Mouse (Mus musculus): Measurements from ENCODE around the gene Micall1.

The Micall1 gene

DNA sequence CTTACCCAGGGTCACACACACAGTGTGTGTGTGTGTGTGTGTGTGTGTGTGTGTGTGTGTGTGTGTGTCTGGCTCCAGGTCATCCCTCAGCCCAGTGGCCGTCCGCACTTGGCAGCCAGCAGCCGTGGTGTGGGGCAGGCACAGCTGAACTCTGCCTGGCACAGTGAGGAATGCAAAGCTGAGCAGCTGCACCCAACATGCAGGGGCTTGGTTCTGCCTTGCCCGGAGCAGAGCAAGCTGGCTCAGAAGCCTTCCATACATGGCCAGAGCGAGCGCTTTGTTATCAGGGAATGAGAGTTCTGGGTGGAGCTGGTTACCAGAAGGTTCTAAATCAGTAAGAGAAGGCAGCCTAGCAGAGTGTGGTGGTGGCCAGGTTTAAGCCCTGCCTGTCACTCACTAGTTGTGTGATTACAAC, 11.1 kb upstream of the Micall1 start:
- peak; percentile 87 for DNase-seq

DNA sequence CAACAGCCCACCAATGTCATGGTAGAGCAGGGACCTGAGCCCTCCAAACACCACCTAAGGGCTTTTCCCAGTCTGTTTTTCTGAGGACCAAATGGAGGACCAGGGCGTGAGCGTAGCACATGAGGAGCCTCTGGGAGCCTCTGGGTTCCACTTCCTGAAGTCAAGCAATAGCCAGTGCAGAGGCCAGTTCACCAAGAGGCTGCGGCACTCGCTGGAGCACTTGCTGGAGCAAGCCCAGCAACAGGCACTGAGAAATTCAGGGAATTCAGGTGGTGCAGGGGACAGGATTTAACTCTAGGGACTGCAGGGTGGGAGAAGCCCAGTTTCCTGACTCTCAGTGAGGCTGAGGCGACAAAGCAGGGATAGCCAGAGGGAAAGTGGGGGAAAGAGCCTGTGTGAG, 10.5 kb upstream of the Micall1 start:
- DNase-seq = no peak

DNA sequence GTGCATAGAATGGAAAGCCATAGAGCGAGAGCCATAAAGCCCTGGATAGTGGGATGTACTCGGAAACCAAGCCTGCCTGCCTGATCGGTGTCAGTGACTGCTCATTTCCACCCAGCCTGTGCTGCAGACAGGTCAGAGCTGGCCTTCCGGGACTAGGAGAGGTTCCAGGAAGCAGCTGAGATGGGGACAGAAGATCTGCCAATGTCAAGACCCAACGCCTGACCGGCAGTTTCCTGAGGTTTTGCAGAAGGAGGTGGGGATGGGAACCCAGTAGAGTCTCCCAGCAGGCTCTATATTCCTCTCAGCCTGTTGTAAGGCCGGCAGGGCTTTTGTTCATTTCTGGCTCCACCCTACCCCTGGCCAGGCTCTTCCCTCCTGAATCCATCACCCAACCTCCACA, 9.8 kb upstream of the Micall1 start:
- no peak for DNase-seq

DNA sequence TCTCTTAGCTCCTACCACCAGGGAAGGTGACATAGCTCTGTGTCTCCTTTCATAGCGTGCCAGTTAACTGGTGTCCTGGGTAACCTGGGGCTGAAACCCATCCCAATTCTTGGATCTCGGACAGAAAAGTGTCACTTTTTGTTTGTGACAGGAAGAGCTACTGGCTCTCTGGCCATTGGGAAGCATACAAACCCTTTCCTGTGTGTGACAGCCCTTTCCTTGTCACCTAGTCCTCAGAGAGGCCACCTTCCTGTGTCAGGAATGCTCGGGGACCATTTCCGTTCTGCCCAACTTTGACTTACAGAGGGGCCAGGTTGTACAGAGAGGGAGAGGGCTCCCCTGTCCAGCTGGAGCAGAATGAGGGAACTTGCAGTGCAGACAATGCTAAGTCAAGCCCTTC, 9.2 kb upstream of the Micall1 start:
- no peak for DNase-seq

DNA sequence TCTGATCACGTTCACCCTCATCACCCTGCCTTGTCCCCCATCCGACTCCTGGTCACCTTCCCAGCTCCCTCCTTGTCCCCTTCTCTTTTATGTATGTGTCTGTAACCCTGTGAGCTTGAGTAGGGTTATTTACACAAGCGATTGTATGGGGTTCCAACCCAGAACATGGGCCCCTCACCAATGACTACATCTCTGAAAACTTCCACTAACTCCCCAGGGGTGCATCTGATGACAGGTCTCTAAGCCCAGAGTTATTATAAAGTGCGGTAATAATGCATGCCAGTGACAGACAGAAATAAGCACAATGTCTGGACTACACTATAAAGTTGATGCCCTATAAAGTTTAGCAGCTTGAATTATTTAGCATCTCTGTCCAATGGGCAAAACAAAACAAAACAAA, 8.3 kb upstream of the Micall1 start:
- DNase-seq = no peak

DNA sequence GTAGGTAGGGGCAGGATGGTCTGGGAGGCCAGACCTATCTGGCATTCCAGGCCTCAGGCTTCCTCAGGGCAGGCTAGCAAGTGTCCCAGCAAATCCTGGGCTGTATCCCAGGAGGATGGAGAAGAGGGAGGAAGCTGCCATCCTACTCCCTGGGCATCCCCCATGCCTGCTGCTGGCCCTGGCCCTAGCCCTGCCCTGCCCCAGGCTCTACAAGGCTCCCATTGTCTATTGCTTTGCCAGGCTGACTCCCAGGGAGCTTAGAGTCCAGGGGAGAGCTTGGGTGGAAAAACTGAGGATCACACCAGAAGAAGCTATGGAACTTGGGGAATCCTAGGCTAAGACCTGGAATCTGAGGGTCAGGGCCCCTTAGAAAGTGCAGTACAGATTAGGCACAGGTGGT, 7.2 kb upstream of the Micall1 start:
- peak; percentile 51 for DNase-seq

DNA sequence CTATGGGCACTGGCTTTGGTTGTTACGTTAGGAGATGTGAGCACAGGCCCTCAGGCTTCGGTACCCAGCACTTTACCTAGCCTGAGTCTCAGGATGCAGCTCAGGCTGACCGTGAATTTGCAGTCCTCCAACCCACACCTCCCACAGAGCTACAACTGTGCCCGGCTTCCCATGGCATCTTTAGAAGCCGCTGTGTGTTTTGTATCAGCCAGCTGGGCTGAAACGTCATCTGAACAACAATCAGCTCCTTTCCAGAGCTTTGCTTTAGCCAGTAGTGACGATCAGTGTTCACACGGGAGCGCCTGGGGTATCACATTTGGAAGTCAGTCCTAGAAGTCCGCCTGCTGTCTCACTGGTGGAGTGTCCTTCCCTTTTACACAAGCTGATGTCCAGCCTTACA, 5.4 kb upstream of the Micall1 start:
- DNase-seq = peak; percentile 52

DNA sequence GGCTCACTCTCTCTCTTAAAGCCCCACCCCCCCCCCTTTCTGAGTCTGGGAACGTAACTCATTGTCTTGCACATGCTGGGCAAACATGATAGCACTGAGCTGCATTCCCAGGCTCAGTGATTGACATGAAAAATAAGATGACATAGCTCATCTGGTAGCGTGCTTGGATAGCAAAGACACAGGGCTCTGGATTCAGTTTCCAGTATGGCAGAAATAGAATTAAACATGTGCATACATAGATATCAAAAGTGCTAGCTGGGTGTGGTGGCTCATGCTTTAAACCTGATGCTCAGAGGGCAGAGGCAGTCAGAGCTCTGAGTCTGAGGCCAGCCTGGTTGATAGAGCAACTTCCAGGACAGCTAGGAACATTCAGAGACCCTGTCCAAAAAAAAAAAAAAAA, 2.9 kb upstream of the Micall1 start:
- DNase-seq = no peak

DNA sequence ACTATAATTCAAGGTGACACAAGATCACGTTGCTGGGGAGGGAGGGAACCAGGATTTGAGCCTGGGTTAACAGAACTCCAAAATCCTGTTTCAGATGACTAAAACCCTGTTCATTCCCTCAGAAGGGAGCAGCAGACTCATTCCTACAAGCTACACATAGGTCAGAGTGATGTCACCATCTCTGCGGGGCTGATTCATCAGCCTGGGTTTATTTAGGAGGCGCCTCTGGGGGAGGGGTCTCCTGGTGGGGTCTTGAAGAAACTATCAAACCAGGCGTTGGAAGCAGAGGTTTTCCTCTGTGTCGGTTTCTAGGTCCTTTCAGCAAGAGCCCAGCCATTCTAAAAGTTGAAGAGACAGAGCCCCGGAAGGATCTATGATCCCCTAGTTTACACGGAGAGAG, 732 bp upstream of the Micall1 start:
- DNase-seq = no peak

DNA sequence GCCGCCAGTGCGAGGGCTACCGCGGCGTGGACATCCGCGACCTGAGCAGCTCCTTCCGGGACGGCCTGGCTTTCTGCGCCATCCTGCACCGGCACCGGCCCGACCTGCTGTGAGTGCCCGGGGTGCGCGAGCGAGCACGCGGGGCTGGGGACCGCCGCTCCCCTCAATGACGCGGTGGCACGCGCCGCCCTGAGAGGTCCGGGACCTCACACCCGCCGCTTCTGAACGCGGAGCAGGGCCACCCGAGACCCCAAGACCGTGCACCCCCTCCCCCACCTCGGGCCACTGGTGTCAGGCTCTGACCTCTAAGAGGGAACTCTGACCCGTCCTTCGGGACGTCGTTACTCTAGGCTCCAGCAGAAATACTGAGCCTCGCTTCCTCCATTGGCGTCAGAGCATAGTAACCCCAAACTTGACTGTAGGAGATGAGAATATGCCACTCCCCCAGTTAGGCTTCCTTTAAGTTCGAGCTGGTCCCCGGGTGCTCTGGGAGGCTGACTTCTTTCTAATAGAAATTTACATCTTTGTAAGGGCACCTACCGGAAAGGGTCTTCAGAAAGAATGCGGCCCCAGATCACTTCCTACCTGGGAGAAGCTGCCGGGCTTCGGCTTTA, 730 bp downstream of the Micall1 start:
- no peak for DNase-seq

DNA sequence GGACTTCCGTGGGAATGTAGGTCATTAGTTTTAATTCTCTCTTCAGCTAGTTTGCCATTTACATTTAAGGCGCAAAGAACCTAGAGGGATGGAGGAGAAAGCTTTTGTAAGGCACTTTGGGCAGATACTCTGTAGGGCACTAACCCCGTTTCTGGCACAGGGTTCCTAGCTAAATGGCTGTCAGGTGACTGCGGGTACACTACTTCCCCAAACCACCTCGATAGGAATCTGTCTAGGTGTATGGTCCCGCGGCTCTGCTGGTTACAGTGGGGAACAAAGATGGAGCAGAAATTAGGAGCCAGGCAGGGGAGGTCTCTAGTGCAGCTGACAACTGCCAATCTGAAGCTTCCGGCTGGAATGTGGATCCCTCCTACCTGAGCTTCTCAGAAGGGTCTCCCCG, 1.3 kb downstream of the Micall1 start:
- no peak for DNase-seq

DNA sequence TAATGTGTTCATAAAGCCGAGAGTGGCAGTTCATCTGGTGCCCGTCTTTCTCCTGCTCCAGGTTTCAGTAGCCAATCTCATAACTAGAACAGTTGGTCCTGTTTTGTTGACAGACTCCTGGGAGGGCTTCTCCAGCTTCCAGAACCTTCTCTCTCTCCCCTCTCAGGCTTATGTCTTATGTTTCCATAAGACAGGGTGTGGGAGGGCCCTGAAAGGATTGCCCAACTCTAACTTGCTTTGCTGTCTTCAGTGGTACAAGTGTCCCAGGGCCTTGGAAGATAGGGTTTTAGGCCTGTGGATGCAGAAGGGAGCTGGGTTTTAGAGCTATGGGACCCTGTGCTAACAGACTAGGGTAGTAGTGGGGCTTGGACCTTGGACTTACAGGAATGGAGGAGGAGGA, 1.8 kb downstream of the Micall1 start:
- DNase-seq = no peak

DNA sequence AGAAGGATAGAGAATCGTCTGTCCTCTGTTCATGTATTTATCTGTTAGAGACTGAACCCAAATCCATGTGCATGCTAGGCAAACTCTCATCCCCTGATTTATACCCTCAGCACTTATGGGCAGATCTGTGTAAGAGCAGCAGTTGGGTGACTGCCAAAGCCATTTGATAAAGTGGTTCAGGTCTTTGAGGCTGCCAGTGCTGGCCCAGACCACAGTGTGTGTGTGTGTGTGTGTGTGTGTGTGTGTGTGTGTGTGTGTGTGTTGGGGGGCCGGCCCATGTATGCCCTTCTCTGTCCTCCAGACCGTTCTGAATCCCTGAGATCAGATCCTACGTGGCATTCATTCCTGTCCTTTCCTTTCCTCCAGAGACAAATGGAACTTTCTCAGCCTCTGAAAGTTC, 3.1 kb downstream of the Micall1 start:
- DNase-seq = no peak

DNA sequence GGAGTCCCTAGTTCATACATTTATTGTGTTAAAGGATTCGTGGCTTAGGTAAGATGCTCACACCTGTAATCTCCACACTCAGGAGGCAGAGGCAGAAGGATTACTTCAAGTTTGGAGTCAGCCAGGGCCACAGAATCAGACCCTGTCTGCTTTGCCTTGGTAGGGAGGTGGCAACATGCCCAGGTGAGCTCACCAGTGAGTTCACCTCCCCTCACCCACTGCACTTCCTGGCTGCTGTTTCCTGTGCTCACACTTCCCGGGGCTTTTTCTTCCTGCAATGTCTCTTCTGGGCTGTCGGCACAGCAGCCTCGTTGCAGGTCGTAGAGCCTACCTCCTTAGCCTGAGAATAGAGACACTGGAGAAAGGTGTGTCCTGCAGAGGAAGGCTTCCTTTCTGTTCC, 6.6 kb downstream of the Micall1 start:
- DNase-seq = no peak

DNA sequence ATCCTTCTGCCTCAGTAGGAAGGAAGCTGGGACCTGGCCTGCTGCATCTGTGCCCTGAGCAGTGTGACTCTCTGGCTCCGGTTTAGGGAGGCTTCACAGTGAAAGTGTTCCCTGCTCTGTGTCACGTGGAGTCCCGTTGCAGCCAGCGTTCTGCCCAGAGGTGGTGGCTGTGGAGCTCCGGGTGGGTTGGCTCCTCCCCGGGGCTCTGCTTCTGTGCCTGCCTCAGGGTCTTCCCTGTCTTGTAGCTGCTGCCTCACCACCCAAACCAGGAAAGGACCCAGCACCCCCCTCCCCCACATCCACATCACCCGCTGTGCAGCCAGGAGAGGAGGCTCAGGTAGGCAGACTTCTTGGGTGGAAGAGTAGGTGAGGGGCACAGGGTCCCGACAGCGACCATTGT, 10.8 kb downstream of the Micall1 start:
- DNase-seq = no peak

DNA sequence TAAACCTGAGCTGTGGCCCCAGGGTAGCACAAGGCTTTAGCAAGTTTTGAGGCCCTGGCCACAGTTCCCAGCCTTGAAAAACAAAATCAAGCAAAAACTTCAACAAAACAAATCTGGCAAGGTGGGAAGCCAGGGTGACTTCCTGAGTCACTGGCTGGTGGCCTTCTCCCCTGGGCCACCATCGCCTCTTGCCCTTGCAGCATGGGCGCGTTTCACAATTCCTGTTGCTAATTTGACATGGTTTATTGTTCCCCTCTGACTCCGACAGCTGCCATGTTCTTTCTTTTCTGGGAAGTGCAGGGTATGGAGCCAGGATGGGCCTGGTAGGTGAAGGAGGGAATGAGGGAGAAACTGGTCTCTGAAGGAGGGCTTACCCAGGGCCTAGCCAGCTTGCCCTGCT, 13.4 kb downstream of the Micall1 start:
- DNase-seq = no peak

DNA sequence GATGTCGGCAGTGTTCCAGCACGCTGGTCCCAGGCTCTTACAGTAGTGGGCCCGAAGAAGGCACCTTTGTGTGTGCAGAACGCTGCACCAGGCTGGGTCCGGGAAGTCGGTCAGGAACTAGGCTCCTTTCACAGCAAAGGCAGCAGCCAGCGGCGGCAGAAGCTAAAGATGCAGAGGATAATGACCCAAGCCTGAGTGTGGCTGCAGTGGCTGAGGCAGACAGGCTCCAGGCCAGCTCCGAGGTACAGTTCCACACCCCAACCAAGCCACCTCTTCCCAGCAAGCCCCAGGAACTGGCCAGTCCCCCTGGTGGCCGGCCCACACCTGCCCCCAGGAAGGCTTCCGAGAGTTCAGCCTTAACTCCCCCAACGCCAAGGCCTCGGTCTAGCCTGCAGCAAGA, 13.8 kb downstream of the Micall1 start:
- no peak for DNase-seq

DNA sequence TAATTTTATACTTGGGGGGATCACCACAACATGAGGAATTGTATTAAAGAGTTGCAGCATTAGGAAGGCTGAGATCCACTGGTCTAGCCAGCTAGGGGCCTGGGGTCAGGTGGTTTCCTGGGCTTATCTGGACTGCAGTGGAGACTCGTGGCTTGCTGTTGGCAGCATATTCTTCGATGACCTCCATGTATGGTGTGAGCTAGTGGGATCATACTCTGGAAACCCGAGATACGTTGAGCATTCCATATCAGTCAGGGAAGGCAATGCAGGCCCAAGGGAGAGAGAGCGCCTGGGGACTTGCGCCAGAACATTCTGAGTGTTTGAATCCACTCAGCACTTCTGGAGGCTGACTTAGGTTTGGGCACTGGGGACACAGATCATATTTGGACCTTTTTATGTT, 15.1 kb downstream of the Micall1 start:
- no peak for DNase-seq

DNA sequence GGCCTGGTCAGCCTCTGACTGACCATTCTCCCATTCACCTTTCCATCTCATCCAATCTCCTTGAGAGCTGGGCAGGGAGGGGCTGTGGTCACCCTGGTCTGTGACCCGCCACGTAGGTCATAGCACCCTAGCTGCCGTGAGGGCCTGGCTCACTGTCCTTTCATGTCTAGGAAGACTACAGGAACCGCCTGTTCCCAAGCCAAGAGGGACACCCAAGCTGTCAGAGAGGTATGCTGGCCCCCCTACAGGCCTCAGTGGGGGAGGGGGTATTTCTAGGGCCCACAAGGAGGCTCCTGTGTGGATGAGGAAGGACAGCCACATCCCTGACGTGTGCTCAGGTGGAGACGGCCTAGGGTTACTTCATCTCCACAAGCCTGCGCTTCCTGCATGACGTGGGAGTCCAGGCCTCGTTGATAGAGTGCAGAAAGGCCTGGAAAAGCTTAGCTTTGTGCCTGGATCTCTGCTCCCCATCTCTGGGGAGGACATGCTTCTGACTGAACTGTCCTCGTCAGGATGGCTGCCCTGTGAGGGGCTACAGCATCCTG, 15.7 kb downstream of the Micall1 start:
- no peak for DNase-seq

DNA sequence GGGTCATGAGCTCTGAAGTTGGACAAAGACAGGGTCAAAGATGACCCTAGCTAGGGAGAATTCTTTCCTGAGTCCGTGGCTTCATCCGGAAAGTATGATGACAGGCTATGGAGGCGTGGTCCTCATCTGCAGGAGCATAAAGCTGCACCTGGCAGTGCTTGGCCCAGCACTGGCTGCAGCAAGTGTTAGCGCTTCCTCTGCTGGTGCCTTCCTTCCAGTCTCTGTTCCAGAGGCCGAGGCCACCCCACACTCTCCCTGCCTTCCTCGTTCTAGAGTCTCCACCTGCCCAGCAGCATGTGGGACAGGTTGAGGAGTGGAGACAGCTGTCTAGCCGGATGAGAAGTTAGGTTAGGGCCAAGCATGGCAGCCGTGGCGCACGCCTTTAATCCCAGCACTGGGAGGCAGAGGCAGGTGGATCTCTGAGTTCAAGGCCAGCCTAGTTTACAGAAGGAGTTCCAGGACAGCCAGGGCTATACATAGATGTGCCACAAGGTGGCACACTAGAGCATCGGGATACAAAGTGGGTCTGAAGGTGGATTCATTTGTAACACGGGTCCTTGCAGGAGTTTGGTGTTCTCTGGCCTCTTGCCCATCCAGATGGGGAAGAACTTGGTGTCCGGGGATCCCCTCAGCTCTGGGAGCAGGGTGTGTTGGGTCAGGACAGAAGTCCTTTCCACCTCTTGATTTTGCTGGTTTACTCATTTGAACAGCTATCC, 17.7 kb downstream of the Micall1 start:
- peak; percentile 44 for DNase-seq

DNA sequence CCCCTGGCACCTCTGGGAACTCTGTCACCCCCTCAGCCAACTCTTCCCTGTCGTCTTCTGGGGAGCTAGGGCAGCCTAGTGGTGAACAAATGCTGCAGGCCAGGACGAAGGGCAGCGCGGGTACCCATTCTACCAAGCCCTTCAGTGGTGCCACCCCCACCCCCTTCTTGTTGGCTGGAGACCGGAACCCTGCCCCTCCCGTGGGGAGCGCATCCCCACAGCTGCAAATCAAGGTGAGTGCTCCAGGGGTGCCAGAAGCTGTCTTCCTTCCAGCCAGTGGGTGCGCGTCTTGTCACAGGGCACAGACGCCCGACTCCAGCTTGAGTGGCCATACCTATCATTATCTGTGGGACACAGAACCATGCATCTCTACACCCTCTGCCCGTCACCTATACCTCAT, 18.4 kb downstream of the Micall1 start:
- no peak for DNase-seq

DNA sequence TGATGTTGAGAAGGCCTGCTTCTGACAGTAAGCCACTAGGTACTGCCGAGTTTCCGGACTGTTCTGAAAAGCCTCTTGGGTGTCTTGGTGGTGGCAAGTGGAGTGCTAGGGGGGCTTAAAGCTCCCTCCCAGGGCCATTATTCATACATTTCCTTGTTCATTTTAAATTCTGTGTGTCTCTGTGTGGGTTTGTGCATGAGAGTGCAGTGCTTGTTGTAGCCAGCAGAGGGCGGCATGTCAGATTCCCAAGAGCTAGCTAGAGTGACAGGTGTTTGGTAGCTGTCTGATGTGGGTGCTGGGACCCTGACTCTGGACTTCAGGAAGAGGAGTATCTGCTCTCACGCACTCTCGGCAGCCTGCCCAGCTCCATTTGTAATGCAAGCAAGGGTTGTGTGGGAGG, 19.5 kb downstream of the Micall1 start:
- DNase-seq = no peak

DNA sequence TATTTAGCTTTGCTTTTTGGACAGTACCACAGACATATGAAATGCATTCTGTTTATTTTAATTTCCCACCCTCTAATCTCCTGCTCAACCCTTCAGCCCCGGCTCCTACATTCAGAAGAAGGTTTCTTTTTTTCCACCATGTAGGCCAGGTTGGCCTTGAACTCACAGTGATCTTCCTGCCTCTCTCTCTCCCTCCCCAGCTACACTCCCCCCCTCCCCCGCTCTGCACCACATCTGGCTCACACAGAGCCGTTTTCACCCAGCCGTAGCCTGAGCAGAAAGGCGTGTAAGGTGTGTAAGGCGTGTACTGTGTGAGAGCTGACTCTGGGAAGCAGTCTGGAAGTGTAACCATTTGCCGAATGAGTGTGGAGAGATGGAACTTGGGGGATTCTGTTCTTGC, 20.6 kb downstream of the Micall1 start:
- no peak for DNase-seq

DNA sequence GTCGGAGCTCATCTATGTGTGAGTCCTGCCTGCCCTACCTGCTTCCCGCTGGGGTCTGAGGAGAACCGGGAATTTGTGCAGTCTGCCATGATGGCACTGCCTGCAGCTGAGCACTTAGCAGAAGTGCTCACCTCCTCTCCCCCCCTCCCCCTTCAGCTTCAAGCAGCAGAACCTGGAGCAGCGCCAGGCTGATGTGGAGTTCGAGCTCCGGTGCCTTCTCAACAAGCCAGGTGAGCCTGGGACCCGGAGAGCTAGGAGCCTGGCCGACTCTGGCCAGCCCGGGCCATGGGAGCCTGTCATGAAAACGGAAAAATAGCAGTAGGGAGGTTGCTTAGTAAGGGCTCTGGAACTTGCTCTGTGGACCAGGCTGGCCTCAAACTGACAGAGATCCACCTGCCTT, 22.1 kb downstream of the Micall1 start:
- DNase-seq = no peak

DNA sequence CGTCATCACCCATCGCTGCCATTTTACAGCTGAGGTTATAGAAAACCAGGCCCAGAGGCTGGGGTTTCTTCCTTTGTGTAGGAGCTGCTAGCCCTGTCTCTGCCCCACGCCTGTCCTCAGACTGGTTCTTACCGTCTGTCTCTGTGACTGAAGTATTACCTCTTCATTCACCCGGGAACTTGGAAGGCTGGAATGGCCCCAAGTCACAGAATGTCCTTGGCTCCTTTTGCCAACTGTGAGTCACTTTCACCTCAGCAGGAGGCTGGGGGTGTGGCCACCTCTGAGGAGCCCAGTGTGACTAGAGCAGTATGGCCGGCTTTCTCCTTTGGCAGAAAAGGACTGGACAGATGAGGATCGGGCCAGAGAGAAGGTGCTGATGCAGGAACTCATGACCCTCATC, 22.7 kb downstream of the Micall1 start:
- no peak for DNase-seq

Measured in layer of hippocampus, adult 9-11 months (tissue).